Mouse (Mus musculus) left cerebral cortex, adult 8-10 months (tissue): Measurements from ENCODE around the gene Rtp2. TPM values are rescaled to one million over a fixed set of nuclear protein-coding genes. Genes with fewer than 3 reads are reported as not detected.

Experiments used
- DNase-seq, 2 experiments: peaks; one replicate each; pipeline ENCODE4 v3.0.0; 2022; ENCODE audit warnings: low spot score in 2 of 2
- total RNA-seq, 4 experiments: library from RNA; stranded (reverse); gene quantifications; 2 replicates each; pipeline ENCODE4 v1.2.4; 2022

Gene Rtp2
- total RNA-seq, 4 experiments from 2014 or later: 0.18 to 0.32 TPM; not detected in 2

DNA sequence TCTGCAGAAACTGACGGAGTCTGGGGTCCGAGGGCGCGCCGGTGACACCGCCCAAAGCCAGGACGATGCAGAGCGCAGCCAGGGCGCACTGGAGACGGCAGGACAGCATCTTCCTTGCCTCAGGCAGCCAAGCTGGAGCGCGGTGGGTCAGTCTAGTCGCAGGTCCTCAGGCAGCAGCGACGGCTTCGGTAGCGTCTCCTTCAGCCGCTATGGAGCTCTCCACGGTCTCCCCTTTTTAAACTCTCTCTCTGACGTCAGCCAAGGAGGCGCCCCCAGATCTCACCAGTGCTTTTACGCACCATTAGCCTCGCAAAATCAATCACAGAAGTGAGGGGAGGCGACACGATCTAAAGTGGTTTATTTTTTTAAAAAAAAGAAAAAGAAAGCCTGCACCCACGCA is 41.6 kb downstream of the Rtp2 start, which contains the start of gene Sst:
TSS of gene Sst (minus strand) at position 323 of the 400 bp plus-strand sequence.
- no peak for DNase-seq

DNA sequence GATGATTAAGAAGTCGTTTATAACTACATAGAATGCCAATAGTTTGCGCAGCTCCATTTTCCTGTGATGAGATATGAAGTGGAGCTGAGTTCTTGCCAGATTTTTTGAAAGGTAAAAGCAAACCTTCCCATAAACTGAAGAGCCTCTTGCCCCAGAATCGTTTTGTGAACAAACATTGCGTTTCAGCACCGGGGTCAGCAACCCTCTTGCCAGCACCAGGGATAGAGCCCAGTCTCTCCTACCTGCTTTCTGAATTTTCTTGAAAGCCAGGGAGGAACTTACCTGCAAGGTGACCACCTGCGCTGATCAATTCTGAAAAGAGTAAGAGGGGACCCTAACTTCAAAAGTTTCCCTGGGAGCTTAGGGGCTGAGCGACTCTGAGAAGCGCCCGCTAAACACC is 42.0 kb downstream of the Rtp2 start:
- no peak for DNase-seq

DNA sequence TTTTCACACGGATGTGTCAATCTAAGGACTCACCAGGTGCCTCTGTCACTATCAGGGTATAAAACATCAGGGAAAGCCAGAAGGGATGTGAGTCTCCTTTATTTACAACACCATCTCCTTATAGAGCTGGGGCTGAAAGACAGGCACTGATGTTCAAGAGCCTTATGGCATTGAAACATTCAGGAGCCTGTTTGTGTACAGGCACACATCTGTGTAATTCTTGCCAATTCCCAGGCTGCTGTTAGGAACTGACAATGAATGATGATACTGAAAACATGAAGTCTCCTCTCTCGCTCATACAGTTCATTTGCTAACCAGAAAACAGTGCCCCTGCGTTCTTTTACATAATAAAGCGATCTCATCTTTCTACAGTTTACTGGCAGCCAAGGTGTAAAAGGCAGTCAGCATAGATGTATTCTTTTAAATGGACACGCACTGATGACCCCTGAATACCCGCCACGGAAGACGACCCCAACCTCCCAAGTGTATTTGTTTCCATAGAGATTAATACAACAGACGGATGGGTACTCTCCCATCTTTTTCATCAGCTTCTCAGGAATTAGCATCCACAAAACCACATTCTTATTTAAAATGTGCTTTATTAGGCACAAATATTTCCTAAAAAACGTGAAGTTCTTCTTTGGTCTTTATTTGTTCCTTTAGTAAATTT is 44.1 kb downstream of the Rtp2 start:
- no peak for DNase-seq

DNA sequence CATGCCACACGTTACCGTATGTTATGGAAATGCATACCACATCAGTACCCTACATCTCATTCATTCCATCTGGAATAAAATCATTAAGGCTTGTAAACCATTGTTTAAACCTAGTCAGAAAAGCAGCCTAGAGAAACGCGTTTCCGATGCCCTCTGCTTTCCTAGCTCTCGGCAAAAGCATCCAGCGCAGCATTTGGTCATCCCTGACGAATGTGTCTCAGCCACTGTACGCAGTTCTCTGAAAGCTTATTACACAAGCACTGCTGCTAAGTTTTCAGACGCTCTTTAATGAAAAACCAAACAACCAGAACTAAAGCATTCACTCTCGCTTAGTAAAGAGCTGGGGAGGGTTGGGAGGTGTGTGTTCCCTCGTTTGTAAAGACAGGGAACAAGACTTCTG is 47.1 kb downstream of the Rtp2 start:
- no peak for DNase-seq

Other genes with a start within 250 kb of the Rtp2 start
- gene Sst, start 41.4 kb downstream of the Rtp2 start, total RNA-seq: 100 to 1,000 TPM; 363 to 433 (median 383) TPM
- gene Gm37419, start 56.1 kb upstream of the Rtp2 start, total RNA-seq: not detected
- 10 to 100 TPM; 21.1 to 25.7 (median 24.3) TPM for gene Bcl6, start 56.5 kb upstream of the Rtp2 start, total RNA-seq